Mouse (Mus musculus): ENCODE results near the gene Bmp7.

Gene Bmp7

GRCm38 (mm10) chr2:172950119-172950676 lies 10.1 kb upstream of the Bmp7 start:
- in situ Hi-C loops (cut with MboI, MseI) = no loop called here

DNA sequence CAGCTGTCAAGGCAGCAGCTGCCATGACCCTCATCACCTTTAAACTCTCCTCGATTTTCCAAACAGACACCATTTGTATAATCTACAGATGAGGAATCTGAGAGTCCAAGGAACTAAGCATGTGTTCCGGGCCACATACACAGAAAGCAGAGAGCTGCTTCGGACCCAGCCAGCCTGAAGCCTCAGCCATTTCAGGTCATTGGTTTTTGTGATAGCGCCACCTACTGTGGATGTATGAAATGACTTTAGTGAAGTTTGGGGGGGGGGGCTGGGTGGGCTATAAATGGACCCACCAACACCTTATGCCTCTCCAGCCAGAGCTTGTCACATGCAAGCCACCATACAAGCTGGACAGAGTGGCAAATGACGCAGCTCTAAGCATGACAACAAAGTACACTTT lies 8.9 kb upstream of the Bmp7 start:
- in situ Hi-C loops (cut with MboI, MseI) = no loop called here

- in situ Hi-C loops (cut with MboI, MseI) = no loop called here
These were observed 660 bp upstream of the Bmp7 start for GRCm38 (mm10) chr2:172940799-172941163.

DNA sequence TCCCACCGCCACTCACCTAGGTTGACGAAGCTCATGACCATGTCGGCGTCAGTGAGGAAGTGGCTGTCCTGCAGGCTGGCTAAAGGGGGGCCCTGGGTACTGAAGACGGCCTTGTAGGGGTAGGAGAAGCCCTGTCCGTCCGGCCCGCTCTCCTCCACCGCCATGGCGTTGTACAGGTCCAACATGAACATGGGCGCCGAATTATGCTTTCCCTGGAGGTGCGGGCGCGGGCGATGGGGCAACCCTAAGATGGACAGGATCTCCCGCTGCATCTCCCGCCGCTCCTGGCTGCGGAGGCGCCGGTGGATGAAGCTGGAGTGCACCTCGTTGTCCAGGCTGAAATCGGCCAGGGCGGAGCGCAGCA lies 500 bp downstream of the Bmp7 start:
- in situ Hi-C loops (cut with MboI, MseI) = no loop called here

DNA sequence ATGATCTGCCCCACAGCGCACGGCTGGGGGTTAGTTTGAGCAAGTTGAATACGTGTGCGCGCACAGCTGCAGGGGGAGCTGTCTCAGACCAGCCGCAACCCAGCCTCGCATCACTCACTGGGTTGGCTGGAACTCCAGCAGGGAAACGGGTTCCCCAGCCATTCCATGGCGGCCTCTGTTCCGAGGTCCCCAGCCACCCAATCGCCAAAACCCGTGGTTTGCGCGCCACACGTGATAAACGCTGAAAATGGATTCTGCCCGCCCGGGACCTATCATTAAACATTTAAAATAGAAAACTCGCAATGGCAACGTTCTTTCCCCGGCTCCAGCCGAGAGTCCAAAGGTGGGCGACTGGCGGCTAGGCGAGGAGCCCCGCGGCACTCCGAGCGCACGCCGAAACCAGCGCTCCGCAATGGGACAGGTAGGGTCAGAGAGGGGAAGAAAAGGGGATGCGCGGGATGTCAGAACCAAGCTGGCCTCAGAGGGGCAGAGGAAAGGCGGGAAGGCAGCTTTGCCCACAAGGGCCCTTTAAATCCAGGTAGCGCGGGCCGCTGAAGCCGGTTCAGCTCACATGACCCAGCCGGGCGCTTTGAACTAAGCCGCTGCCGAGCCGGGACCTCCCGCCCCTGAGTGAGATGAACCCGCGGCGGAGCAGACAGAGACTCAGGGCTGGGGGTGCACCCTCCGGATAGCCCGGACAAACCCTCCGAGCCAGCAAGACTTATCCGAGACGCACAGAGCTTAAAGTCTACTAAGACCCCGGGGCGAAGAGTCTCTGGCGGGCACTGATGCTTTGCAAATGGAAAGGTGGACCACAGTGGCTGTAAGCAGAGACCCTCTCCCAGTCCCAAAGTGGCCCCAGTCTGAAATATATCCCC lies 1.1 kb downstream of the Bmp7 start:
- in situ Hi-C loops (cut with MboI, MseI) = no loop called here

- in situ Hi-C loops (cut with MboI, MseI) = no loop called here
These were observed 2.6 kb downstream of the Bmp7 start for GRCm38 (mm10) chr2:172937326-172938190.

DNA sequence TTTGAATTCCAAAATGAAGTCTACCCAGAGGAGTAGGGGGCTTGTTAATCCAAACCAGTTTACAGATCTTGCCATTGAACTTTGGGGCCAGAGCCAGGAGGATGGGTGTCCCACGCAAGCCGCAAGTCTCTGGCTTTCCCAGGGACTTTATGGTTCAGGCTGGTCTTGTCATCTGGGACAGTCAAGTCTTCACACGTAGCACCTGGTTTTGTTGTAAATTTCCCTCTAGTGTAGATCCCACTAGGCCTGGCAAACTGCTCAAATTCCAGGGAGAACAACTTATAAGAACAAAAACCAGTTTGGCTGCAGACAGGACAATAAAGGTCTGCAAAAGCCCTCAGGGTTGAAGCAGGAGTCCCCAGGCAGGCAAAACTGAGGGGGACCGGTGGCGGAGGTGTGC lies 3.3 kb downstream of the Bmp7 start:
- in situ Hi-C loops (cut with MboI, MseI) = no loop called here

- in situ Hi-C loops (cut with MboI, MseI) = no loop called here
These were observed 4.2 kb downstream of the Bmp7 start for GRCm38 (mm10) chr2:172935776-172936562.

- in situ Hi-C loops (cut with MboI, MseI) = no loop called here
These were observed 5.0 kb downstream of the Bmp7 start for GRCm38 (mm10) chr2:172934891-172935740.

DNA sequence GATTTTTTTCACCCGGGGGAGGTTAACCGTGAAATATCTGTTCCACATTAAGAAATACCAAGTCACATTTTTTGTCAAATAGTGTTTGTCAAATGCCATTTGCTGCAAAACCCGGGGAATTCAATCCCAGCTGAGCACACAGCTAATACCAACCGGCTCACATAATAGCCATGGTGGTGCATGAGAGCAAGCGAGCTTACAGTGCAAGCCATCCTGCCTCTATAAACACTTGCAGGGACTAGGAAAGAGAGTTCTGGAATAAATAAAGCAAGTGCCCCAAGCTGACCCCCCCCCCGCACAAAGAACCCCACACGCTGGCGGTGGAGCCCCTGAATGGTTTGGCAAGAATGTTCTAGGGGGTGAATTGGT lies 5.7 kb downstream of the Bmp7 start:
- in situ Hi-C loops (cut with MboI, MseI) = no loop called here

- in situ Hi-C loops (cut with MboI, MseI) = no loop called here
These were observed 6.3 kb downstream of the Bmp7 start for GRCm38 (mm10) chr2:172933631-172934419.

DNA sequence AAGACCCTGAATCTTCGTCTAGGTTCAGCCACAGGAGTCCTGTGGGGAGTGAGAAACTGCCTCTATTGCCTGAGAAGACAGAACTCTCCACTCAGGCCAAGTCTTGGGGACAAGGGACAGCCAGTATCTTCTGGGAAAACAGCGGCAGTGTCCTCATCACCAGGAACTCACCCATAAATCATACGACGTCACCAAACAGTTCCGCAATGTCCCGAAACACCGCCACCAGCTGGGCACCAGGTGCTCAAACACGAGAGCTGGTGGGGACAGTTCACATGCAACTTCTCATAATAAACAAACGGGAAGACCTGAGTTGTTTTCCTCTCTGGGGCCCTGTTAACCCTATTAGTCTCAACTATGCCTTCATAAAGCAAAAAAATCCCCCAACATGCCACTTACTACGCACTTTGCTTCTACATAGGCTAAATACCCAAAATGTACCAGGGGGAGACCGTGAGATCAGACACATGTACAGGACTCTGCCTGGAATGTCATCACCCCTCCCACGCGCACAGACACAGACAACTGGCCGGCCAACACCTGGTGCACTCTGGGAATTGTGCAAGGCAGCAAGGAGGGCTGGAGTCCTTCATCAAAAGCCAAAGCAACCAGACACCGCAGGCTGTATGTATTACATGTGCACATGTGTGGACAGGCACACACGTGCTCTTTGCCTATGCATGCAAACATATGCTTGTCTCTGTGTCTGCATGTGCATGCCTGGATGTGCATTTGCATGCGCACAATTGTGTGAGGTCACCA lies 8.8 kb downstream of the Bmp7 start:
- in situ Hi-C loops (cut with MboI, MseI) = no loop called here

DNA sequence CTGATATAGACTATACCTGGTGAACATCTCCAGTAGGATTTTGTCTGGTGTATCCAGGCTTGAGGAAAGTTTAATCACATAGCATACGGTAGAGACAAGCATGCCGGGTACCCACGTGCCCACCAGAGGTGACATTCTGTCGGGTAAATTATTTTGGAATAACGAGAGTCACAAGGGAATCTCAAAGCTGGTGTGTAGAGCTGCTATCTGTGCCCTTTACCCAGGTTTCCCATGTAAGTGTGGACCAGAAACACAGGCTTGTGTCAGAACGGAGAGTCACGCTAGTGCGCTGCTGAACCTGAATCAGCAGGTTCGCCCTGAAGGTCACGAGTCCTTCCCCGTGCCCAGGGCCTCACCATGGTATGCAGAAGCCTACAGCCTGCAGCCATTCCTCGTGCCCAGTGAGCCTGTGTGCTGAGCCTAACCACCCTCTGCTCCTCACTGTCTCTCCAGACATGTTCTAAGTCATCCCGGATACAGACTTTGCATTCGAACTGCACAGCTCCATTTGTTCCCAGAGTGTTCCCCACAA lies 10.2 kb downstream of the Bmp7 start:
- in situ Hi-C loops (cut with MboI, MseI) = no loop called here

DNA sequence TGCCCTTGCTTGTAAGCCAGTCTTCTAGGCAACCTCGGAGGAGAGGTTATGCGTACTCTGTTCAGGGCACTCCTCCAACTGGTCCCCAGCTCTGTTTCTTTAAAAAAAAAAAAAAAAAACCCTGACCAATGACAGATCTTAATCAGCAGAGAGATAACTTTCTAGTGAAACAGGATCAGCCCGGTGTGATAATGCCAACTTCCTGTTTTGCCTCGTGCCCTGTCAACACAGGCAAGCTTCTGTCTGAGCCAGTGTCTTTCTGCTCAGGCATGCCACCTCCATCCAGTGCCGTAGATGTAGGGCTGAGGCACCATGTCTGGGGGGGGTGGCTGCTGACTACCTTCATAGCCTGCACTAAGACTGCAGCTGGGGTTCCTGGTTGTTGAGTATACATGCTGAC lies 12.5 kb downstream of the Bmp7 start:
- in situ Hi-C loops (cut with MboI, MseI) = no loop called here

- in situ Hi-C loops (cut with MboI, MseI) = no loop called here
These were observed 13.8 kb downstream of the Bmp7 start for GRCm38 (mm10) chr2:172926311-172926710.

DNA sequence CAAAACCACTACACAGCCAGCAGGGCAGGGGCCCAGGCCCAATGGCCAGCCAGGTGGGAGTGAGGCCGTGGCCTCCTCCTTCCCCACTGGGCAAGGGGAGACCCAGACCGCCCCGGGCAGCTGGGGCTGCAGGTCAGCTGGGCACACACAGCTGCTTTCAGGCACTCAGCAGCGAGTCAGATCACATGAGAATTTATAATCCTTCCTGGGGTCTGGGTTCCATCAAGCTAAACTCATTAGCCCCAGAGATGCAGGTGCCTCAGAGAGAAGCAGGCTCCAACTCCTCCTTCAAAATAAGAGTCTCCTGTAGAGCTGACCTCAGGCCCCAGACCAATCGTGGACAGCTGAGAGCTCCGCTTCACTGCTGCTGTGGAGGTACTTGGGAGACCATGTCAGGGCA lies 15.2 kb downstream of the Bmp7 start:
- in situ Hi-C loops (cut with MboI, MseI) = no loop called here

DNA sequence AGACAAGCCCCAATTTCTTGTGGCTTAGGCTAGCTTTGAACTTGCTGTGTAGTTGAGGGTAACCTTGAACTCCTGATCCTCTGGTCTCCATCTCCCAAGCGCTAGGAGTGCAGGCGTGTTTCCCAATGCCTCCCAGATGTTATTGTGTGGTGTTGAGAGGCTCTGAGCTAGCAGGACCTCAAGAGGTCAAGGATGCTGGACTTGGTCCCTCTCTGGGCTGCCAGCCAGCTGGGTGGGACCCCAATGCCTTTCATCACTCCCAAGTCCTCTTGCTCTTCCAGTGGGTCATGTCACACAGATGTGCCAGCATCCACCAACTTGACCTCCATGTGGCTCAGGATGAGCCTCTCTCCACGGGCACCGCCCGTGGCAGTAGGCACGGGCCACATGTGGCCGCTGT lies 16.9 kb downstream of the Bmp7 start:
- in situ Hi-C loops (cut with MboI, MseI) = no loop called here

DNA sequence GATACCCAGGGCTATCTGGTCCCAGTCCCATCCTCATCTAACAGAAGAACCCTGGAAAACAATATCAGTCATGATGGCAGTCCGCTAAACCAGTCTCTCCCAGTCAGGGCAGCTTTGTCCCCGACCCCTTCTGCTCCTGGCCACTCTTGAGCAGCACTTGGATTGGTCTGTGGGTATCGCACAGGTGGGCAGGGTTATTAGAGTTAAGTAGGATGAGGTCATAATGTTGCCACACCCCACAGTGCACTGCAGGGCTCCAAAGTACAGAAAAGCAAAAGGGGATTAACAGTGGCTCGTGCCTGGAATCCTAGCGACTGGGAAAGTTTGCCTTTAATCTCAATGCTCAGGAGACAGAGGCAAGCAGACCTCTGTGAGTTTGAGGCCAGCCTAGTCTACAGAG lies 17.5 kb downstream of the Bmp7 start:
- in situ Hi-C loops (cut with MboI, MseI) = no loop called here

DNA sequence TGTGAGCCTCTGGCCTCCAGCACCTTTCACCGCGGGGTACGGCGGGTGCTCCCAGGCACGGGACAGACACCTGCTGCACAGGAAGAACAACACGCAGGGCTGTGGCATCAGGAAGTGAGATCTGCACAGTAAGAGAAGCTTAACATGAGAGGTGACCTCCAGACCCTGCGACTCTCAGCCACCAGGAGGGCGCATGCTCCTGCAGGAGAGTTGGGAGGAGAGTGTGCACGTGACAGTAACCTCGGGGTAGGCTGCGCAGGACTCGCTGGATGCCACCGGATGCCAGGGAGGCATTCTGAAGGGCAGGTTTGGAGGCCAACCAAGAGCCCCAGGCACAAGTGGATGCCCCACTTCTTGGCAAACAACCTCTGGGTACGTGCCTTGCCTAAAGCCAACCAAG lies 26.1 kb downstream of the Bmp7 start:
- in situ Hi-C loops (cut with MboI, MseI) = no loop called here
